Mouse (Mus musculus) left cerebral cortex, postnatal 36 days (tissue): ENCODE data around the gene Ptpn14. TPM values are rescaled to one million over a fixed set of nuclear protein-coding genes. Genes with fewer than 3 reads are reported as not detected.

Experiments used
- DNase-seq, 2 experiments: peaks; one replicate each; pipeline ENCODE4 v3.0.0; 2021 to 2022; ENCODE audit warnings: low spot score in 2 of 2, mixed read lengths in 1 of 2
- intact Hi-C: fragments of 180-260 bp; cut with DNase I; formaldehyde crosslinking; loops from one replicate; pipeline ENCODE4 v1.15.1; 2025
- total RNA-seq, 2 experiments: library from RNA; stranded (reverse); gene quantifications; 2 replicates each; pipeline ENCODE4 v1.2.3; 2021

Ptpn14 gene
- total RNA-seq, 2 experiments from 2014 or later: 8.0 to 16.9 TPM

- intact Hi-C loops: loop anchor here (5.0 kb wide), 1 partner anchor 858 kb away; no protein-coding TSS in a partner anchor
- no peak for DNase-seq
Observed at GRCm38 (mm10) chr1:189880745-189881144, 152.7 kb downstream of the Ptpn14 start.

GRCm38 (mm10) chr1:189882886-189883285, 154.8 kb downstream of the Ptpn14 start:
- intact Hi-C loops: loop anchor here (2.0 to 5.0 kb wide), 2 partner anchors 182 to 861 kb away; no protein-coding TSS in a partner anchor
- DNase-seq: peak in 1 of 2 experiments; percentile 18

DNA sequence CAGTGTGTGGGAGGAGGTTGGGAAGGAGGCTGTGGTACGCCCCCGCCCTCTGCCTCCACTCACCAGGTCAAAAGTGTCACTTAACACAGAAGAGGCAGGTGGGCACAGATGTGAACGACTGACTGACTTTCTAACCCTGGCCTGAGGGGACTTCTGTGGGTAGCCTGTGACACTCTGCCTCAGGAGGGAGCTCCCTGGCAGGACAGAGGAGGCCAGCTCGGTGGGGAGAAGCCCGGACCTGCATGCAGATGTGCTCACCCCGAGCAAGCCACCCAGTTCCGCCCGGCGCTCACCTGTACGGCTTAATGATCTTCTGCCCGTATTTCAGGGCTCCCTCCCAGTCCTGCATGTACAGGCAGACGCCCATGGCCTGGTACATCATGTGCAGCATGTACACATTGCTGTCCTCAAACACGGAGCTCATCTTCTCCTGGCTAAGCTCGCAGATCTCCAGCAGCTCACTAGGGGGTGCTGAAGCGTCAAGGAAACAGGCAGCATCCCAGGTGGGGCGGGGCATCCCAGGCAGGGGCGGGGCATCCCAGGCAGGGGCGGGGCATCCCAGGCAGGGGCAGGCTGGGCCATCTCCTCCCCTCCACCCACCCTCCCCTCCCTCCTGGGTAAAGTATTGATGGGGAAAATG, 155.6 kb downstream of the Ptpn14 start:
- intact Hi-C loops: loop anchor here (2.0 to 5.0 kb wide), 2 partner anchors 183 to 861 kb away; no protein-coding TSS in a partner anchor
- DNase-seq: peak; percentile 35 to 46

DNA sequence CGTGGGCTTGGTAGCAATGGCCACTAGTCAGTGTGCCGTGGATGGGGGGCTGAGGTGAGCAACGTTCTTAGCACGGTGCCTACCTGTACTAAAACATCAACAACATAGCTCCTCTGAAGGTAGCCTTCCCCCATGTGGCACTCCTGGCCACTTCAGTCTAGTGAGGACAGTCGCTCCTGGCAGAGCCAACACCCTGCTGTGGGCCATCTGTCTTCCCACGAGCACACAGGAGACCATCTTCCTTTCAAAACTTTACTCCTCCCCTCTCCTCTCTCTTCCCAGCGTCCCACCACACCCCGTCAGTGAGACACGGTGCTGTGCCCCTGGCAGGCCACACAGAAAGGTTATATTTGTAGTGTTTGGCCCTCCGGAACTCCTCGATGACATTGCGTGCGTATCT, 156.9 kb downstream of the Ptpn14 start:
- DNase-seq: no peak
- intact Hi-C loops: loop anchor here (5.0 kb wide), 2 partner anchors 42 to 863 kb away; no protein-coding TSS in a partner anchor

GRCm38 (mm10) chr1:189885975-189886374, 157.9 kb downstream of the Ptpn14 start:
- intact Hi-C loops: loop anchor here (2.0 to 5.0 kb wide), 2 partner anchors 41 to 87 kb away; no protein-coding TSS in a partner anchor

GRCm38 (mm10) chr1:189887518-189887917, 159.4 kb downstream of the Ptpn14 start:
- DNase-seq: peak; percentile 50 to 59
- intact Hi-C loops: loop anchor here (2.0 to 5.0 kb wide), 2 partner anchors 40 to 85 kb away; no protein-coding TSS in a partner anchor

More at GRCm38 (mm10) chr1:189885975-189886374, 157.9 kb downstream of the Ptpn14 start:
- no peak for DNase-seq

DNA sequence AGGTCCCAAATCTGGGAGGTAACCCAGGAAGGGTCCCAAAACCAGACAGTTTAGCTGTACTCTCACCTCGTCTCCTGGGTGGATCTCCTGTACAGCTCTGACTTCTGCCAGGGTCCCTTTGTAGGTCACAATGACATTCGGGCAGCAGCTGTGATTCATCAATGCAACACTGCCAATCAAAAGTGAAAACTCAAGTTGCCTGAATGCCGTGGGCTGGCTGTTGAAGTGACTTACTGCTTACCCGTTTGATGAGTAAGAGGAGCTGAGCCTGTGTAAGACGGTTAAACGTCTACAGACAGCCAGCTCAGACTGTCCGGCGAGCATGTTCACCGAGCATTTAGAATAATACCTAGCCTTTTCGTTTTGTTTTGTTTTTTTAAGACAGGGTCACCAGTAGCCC, 160.7 kb downstream of the Ptpn14 start:
- DNase-seq: no peak
- intact Hi-C loops: loop anchor here (5.0 kb wide), 1 partner anchor 39 kb away; no protein-coding TSS in a partner anchor

DNA sequence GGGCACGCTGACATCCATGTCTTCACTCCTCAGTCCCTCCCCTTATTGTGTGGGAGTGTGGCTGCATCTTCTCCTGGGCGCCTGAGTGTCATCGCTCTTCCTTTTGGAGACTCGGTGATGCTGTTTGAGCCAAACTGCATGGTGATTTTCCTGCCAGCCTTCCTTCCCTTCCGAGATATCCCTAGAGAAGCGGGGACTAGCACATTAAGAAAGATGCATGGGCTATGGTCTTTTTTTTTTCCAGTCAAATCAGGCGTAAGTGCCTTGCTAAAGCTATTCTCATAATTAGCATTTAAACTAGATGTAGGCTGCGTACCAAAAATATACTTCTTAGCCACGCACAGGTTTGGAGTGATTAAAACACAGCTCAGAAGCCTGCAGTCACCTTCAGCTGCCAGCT, 166.1 kb downstream of the Ptpn14 start:
- intact Hi-C loops: no loop called here
- DNase-seq: peak in 1 of 2 experiments; percentile 24

DNA sequence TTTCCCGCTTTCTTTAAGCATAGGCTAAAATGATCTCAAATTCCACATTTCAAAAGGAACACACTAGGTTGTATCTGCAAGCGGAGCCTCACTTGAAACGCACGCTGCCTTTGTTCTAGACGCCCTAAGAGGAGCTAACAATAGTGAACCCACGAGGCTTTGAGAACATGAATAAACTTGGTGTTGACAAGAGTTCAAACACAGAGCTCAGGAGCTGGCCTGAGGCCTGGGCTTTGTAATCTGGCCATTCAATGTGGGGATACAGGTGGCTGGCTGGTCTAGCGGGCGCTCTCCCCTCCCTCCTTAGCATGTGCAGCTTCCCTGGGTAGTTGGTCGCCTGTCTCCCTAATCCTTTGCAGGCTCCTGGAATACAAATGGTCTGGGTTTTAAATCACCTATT, 169.8 kb downstream of the Ptpn14 start:
- intact Hi-C loops: no loop called here
- DNase-seq: no peak

GRCm38 (mm10) chr1:189898708-189899107, 170.6 kb downstream of the Ptpn14 start:
- intact Hi-C loops: no loop called here
- no peak for DNase-seq

DNA sequence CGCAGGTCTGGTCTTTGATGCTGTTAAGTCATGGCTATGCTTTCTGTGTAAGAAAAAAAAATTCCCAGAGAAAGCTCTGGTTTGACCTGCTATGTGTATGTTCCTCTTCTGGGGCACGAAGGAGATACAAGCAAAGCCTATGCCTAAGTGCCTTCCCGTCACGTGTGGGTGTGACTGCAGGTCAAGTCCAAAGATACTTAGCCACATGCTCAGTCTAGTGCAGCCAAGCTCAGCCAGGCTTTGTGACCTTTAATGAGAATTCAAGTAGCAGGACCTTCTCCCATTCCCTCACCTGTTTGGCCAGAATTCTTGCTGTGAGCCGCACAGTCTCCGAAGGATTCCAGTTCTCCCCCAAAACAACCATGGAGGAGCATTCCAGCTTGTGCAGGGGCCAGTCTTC, 171.5 kb downstream of the Ptpn14 start:
- intact Hi-C loops: no loop called here
- no peak for DNase-seq

DNA sequence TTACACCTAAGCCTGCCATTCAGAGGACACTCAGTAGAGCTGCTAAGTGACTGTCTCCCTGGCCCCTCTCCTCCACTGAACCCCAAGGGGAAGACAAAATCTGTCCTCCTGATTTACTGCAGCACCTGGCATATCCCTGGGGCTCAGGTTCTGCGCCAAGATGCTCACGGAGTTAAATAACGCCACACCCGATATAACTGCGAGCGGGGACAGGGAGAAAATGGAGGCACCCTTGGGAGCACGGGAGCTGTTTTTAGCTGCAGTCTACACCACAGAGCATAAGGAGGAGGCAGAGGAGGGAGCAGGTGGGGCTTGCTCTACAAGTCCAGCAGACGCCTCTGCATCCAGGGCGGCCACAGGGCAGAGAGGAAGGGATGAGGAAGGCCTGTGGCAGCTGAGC, 174.3 kb downstream of the Ptpn14 start:
- no peak for DNase-seq
- intact Hi-C loops: no loop called here

DNA sequence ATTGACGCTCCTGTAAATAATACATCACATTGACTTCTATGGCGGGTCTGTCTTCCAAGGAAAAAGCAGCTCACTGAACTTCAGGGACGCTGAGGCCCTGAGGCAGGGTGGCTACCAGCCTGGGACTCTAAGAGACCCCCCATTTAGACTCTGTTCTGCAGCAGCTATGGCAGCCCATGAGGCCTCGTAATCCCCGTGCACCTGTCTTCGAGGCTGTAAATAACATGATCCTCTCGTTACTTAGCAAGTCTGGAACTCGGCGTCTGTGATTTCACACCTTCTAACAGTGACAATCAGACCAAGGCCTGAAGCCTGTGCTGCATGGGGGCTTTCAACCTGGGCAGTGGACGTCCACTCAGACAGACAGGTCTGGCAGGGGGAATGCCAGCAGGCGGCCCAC, 175.1 kb downstream of the Ptpn14 start:
- no peak for DNase-seq
- intact Hi-C loops: no loop called here

DNA sequence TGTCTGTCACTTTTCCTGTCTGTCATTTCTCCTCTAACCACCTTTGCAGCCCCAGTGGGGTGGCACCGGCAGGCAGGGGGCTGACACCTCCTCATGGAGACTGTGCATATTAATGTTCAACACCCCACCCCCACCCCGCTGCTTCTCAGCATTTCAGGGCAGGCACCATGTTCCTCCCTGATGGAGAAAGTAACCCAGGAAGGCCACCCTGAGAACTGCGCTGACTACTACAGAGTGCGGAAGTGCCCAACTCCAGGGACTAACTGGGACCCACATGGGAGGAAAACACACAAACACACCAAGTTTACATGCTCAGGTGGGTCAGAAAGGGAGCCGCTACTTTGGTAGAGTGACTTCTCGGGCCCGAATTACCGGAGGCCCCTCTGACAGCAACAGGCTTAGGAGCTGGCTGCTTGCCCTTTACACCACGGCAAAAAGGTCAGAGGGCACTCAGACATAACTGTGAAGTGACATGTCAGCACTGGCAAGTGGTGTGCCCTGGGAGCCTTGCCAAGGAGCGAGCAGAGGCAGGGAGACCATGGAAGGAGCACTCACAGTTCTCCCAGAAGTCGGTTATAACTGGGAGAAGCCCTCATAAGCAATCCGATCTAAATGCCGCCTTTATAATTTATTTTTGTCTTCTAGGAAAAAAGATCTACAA, 182.7 kb downstream of the Ptpn14 start:
- intact Hi-C loops: no loop called here

DNA sequence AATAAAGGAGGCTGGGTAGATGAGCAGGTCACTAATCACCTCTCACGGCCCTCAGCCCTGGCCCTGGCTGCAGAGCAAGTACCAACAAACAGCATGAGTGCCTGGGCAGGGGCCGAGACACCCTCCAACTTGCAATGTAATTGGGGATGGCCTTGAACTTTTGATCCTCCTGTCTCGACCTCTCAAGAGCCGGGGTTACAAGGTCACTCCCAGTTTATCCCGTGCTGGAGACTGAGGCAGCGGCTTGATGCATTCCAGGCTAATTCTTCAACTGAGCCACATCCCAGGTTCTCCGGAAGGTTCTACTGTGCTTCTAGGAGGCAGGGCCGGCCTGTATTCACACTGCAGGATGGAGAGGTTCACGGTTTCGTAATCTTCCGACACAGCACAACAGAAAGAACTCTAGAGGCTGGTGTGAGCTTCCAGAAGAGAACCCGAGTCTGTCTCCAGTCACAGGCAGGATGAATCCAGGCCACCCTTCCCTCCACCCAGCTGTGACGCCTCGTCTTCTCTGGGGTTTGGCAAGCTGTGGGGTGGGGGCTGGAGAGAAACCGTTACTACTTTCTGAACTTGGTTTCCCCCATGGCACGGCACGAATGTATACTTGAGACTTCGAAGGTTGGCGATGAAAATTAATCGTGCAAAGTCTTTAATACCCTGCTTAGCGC, 185.2 kb downstream of the Ptpn14 start:
- intact Hi-C loops: no loop called here
- no peak for DNase-seq

More for the DNA sequence above, 182.7 kb downstream of the Ptpn14 start:
- DNase-seq: no peak

GRCm38 (mm10) chr1:189916422-189917125, 188.5 kb downstream of the Ptpn14 start:
- intact Hi-C loops: no loop called here
- no peak for DNase-seq

- intact Hi-C loops: no loop called here
- DNase-seq: no peak
Observed at GRCm38 (mm10) chr1:189917126-189917500, 189.0 kb downstream of the Ptpn14 start.

DNA sequence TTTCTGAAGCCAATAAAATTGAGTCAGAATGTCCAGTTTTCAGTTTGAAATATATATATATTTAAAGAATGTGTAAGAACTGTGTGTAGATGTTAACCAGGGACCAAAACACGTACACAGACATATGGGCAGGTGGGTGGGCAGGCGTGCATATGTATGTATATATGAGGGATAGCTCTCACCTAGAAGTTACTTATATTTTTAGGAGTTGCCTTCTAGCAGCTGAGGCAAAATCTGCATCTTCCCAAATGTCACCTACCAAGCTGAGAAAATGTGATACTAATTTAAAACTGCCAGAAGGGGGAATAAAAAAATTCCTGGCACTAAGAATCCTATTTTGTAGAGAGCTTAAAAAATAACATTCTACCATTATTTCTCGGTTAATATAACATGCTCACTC, 191.7 kb downstream of the Ptpn14 start:
- intact Hi-C loops: loop anchor here (1.0 kb wide), 1 partner anchor 41 kb away; no protein-coding TSS in a partner anchor

GRCm38 (mm10) chr1:189920701-189921567, 192.9 kb downstream of the Ptpn14 start:
- DNase-seq: peak in 1 of 2 experiments; percentile 19
- intact Hi-C loops: no loop called here

More for the DNA sequence above, 191.7 kb downstream of the Ptpn14 start:
- peak; percentile 42 to 56 for DNase-seq
